Mouse (Mus musculus): ENCODE data around the gene Mxi1. TPM values are rescaled to one million over a fixed set of nuclear protein-coding genes. Genes with fewer than 3 reads are reported as not detected.

Mxi1 gene
- total and polyA plus RNA-seq, 3 experiments = 10.6 to 19.9 (median 18.9) TPM

DNA sequence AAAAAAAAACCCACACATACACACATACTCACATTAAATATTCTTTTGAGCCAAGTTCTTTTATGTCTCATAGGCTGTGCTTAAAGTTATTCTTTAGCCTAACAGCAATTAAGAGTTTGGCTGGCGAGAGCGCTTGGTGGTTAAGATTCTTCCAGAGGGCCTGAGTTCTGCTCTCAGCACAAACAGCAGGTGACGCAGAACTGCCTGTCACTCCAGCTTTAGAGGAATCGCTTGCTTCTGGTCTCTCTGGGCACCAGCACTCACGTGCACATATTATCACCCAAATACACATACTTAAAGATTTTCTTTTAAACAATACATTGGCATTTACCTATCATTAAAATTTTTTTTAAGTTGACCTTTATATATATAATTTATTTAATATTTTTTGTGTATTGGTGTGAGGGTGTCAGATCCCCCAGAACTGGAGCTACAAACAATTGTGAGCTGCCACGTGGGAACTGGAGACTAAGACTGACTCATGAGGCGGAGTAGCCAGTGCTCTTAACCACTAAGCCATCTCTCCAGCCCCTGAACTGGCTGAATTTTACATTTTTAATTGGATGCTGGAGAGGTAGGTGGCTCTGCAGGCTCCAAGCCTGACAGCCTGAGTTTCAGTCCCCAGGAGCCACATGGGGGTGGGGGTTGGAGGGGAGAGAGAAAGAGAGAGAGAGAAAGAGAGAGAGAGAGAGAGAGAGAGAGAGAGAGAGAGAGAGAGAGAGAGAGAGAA is 44.1 kb downstream of the Mxi1 start:
- no peak overlapping the region for H3K4me3 ChIP-seq (replicated peaks in 1 of 3; ENCODE audit: low read depth in 2 of 3, low read length in 2 of 3, poor library complexity in 1 of 3)
- no peaks in the 10 kb centered on the region for H3K27me3 ChIP-seq (replicated peaks)
- no peak for DNase-seq (ENCODE audit: extremely low read depth)
- no peaks in the 10 kb centered on the region; a peak in 1 of 4 replicates for H3K4me1 ChIP-seq (ENCODE audit: control insufficient read depth in 1 of 2, insufficient read depth in 2 of 2)
- no peaks in the 10 kb centered on the region for H3K79me2 ChIP-seq (replicated peaks; ENCODE audit: control insufficient read depth, extremely low read depth, insufficient read depth, poor library complexity, severe bottlenecking)
- peaks cover 0 to 12% of the 10 kb centered on the region in 2 experiments for H3K36me3 ChIP-seq (replicated peaks in 1 of 2; ENCODE audit: control insufficient read depth in 1 of 2, insufficient read depth in 1 of 2, low read length in 1 of 2)
- H3K4me2 ChIP-seq (ENCODE audit: insufficient read depth, low read depth, poor library complexity, severe bottlenecking) = no peak overlapping the region
- H3K9me3 ChIP-seq (replicated peaks; ENCODE audit: low read length) = no peaks in the 10 kb centered on the region
- H3K9ac ChIP-seq (ENCODE audit: insufficient read depth, low read depth) = no peak overlapping the region
- dilution Hi-C loops (cut with MboI; ENCODE audit: extremely low pct_ligation_motif_present, extremely low pct_unique_long_range_greater_than_20kb, low sequenced_read_pairs) (no loop called here), in situ Hi-C loops (cut with MboI; ENCODE audit: low pct_ligation_motif_present, low pct_unique_long_range_greater_than_20kb, low sequenced_read_pairs) (no loop called here)
- no peak overlapping the region for H3K27ac ChIP-seq (ENCODE audit: insufficient read depth, low read depth)
- TF ChIP-seq ZMIZ1 (IDR thresholded peaks at IDR 0.05; ENCODE audit: low read depth, low read length) (no peak), MYC (IDR thresholded peaks at IDR 0.05; ENCODE audit: low read depth, low read length) (no peak), SIN3A (IDR thresholded peaks at IDR 0.05; ENCODE audit: low read length) (no peak), CTCF (conservative IDR thresholded peaks at IDR 0.05 in 1 of 2, IDR thresholded peaks at IDR 0.05 in 1 of 2; ENCODE audit: low read depth in 2 of 2, low read length in 2 of 2) (no peak), TBP (conservative IDR thresholded peaks at IDR 0.05; ENCODE audit: low read depth, low read length) (no peak), MEF2A (IDR thresholded peaks at IDR 0.05; ENCODE audit: borderline replicate concordance, low read depth, low read length) (no peak), POLR2AphosphoS2 (IDR thresholded peaks at IDR 0.05; ENCODE audit: low read depth, low read length) (no peak), MAFK (IDR thresholded peaks at IDR 0.05; ENCODE audit: insufficient replicate concordance, low read length) (no peak), CHD2 (IDR thresholded peaks at IDR 0.05; ENCODE audit: low read length) (no peak), USF2 (conservative IDR thresholded peaks at IDR 0.05; ENCODE audit: low read depth, low read length) (no peak), HCFC1 (IDR thresholded peaks at IDR 0.05; ENCODE audit: low read depth, low read length) (no peak), E2F4 (IDR thresholded peaks at IDR 0.05; ENCODE audit: insufficient replicate concordance, low read depth, low read length) (no peak)

DNA sequence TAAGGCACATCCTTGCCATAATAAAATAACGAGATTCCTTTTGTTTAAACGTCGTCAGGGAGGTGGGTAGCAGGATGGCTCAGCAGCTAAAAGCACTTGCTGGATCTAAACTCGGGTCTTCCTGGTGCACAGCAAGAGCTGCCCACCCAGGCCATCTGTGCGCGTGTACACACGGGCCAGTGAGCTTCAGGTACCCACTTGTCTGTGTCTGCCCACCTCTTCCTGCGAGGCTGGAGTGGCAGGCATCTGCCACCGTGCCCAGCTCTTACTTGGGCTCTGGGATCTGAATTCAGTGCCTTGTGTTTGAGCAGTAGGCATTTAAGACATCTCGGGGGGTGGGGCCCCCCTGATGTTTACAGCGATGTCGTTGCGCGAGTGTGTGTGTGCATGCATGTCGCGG is 44.7 kb downstream of the Mxi1 start:
- H3K9ac ChIP-seq (ENCODE audit: insufficient read depth, low read depth) = no peak overlapping the region
- H3K9me3 ChIP-seq (replicated peaks; ENCODE audit: low read length) = no peaks in the 10 kb centered on the region
- in situ Hi-C loops (cut with MboI; ENCODE audit: low pct_ligation_motif_present, low pct_unique_long_range_greater_than_20kb, low sequenced_read_pairs) (no loop called here), dilution Hi-C loops (cut with MboI; ENCODE audit: extremely low pct_ligation_motif_present, extremely low pct_unique_long_range_greater_than_20kb, low sequenced_read_pairs) (no loop called here)
- H3K4me1 ChIP-seq (ENCODE audit: control insufficient read depth in 1 of 2, insufficient read depth in 2 of 2) = no peaks in the 10 kb centered on the region
- H3K36me3 ChIP-seq (replicated peaks in 1 of 2; ENCODE audit: control insufficient read depth in 1 of 2, insufficient read depth in 1 of 2, low read length in 1 of 2) = peaks cover 0 to 10% of the 10 kb centered on the region in 2 experiments
- H3K27ac ChIP-seq (ENCODE audit: insufficient read depth, low read depth) = no peak overlapping the region
- H3K27me3 ChIP-seq (replicated peaks) = no peaks in the 10 kb centered on the region
- no peak overlapping the region for H3K4me3 ChIP-seq (replicated peaks in 1 of 3; ENCODE audit: low read depth in 2 of 3, low read length in 2 of 3, poor library complexity in 1 of 3)
- no peak overlapping the region for H3K4me2 ChIP-seq (ENCODE audit: insufficient read depth, low read depth, poor library complexity, severe bottlenecking)
- TF ChIP-seq CTCF (conservative IDR thresholded peaks at IDR 0.05 in 1 of 2, IDR thresholded peaks at IDR 0.05 in 1 of 2; ENCODE audit: low read depth in 2 of 2, low read length in 2 of 2) (no peak), UBTF (IDR thresholded peaks at IDR 0.05; ENCODE audit: low read depth, low read length) (no peak), ZNF384 (IDR thresholded peaks at IDR 0.05; ENCODE audit: low read depth, low read length) (no peak), TBP (conservative IDR thresholded peaks at IDR 0.05; ENCODE audit: low read depth, low read length) (no peak), E2F4 (IDR thresholded peaks at IDR 0.05; ENCODE audit: insufficient replicate concordance, low read depth, low read length) (no peak), EP300 (IDR thresholded peaks at IDR 0.05; ENCODE audit: low read length) (no peak), ZC3H11A (IDR thresholded peaks at IDR 0.05; ENCODE audit: low read depth, low read length) (no peak), NELFE (IDR thresholded peaks at IDR 0.05; ENCODE audit: low read depth, low read length) (no peak), POLR2A (IDR thresholded peaks at IDR 0.05; ENCODE audit: low read depth, low read length) (no peak), CHD1 (IDR thresholded peaks at IDR 0.05; ENCODE audit: low read depth, low read length) (no peak), SIN3A (IDR thresholded peaks at IDR 0.05; ENCODE audit: low read length) (no peak), USF2 (conservative IDR thresholded peaks at IDR 0.05; ENCODE audit: low read depth, low read length) (no peak), SMC3 (IDR thresholded peaks at IDR 0.05; ENCODE audit: low read depth, low read length) (no peak), ZKSCAN1 (IDR thresholded peaks at IDR 0.05; ENCODE audit: borderline replicate concordance, low read depth, low read length) (no peak), MAZ (IDR thresholded peaks at IDR 0.05; ENCODE audit: low read depth, low read length) (no peak), HCFC1 (IDR thresholded peaks at IDR 0.05; ENCODE audit: low read depth, low read length) (no peak), MAX (IDR thresholded peaks at IDR 0.05; ENCODE audit: low read length) (no peak), MEF2A (IDR thresholded peaks at IDR 0.05; ENCODE audit: borderline replicate concordance, low read depth, low read length) (no peak), CHD2 (IDR thresholded peaks at IDR 0.05; ENCODE audit: low read length) (no peak), GABPA (IDR thresholded peaks at IDR 0.05; ENCODE audit: insufficient replicate concordance, low read depth, low read length) (no peak)
- DNase-seq (ENCODE audit: extremely low read depth) = no peak
- H3K79me2 ChIP-seq (replicated peaks; ENCODE audit: control insufficient read depth, extremely low read depth, insufficient read depth, poor library complexity, severe bottlenecking) = no peaks in the 10 kb centered on the region

Measured in CH12.LX (cell line).